Mouse (Mus musculus): ENCODE data around the gene Zfp619. TPM values are rescaled to one million over a fixed set of nuclear protein-coding genes. Genes with fewer than 3 reads are reported as not detected.

The Zfp619 gene
- total RNA-seq (2012; rRNA removed), result 0.64 and 0.67 TPM in 2 replicates
- total RNA-seq (2014; rRNA removed), result 1.3 and 1.4 TPM in 2 replicates
- 1.00 and 1.1 TPM in 2 replicates for polyA plus RNA-seq (2012; ENCODE audit: insufficient read length, low read depth)

DNA sequence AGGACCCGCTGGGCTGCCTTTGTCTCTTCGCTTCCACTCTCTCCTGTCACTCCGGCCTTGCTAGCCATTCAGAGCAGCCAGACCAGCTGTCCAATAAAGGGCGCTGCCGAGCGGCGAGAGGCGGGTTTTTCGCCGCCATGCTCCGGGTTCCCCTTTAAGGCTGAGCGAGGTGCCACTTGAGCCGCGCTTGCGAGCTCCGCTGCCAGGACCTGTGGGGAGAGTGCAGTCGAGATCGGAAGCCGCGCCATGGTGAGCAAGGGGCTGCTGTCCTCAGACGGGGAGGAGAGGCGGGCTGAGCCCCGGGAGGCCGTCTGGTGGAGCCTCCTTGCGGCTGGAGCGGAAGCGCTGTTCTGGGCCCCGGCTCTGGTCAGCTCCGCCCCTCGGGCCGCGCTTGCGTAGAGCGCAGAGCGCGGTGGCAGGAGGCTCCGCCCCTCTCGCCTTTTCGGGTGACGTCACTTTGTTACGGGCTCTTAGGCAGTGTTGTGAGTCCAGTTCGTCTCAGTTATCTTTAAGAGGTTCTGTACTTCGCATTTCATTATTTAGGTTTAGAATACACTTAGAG lies at the start of gene Zfp619:
Gene Zfp619, plus strand, starts transcription at position 151 of the 562 bp plus-strand sequence.
- dilution Hi-C loops (cut with MboI; ENCODE audit: extremely low pct_ligation_motif_present, extremely low pct_unique_long_range_greater_than_20kb, low sequenced_read_pairs), result no loop called here
- H3K4me3 ChIP-seq (replicated peaks in 1 of 3; ENCODE audit: low read depth in 2 of 3, low read length in 2 of 3, poor library complexity in 1 of 3), result peak within 1 kb of the TSS; percentile 61 to 73 (median 68)
- peak within 1 kb of the TSS; percentile 87 for H3K27ac ChIP-seq (ENCODE audit: insufficient read depth, low read depth)
- H3K4me2 ChIP-seq (ENCODE audit: insufficient read depth, low read depth, poor library complexity, severe bottlenecking), result peak within 1 kb of the TSS; percentile 69
- TF ChIP-seq RAD21 (IDR thresholded peaks at IDR 0.05; ENCODE audit: low read depth, low read length), result peak; percentile 7
- TF ChIP-seq MEF2A (IDR thresholded peaks at IDR 0.05; ENCODE audit: borderline replicate concordance, low read depth, low read length), result peak; percentile 46; the same call in 1 of the 2 replicates
- TF ChIP-seq USF2 (conservative IDR thresholded peaks at IDR 0.05; ENCODE audit: low read depth, low read length), result no peak
- no peak for TF ChIP-seq BHLHE40 (IDR thresholded peaks at IDR 0.05; ENCODE audit: low read depth, low read length)
- TF ChIP-seq USF1 (IDR thresholded peaks at IDR 0.05; ENCODE audit: low read depth, low read length), result no peak
- TF ChIP-seq MAZ (IDR thresholded peaks at IDR 0.05; ENCODE audit: low read depth, low read length), result no peak
- TF ChIP-seq RCOR1 (conservative IDR thresholded peaks at IDR 0.05; ENCODE audit: low read depth, low read length), result no peak
- TF ChIP-seq CTCF (conservative IDR thresholded peaks at IDR 0.05 in 1 of 2, IDR thresholded peaks at IDR 0.05 in 1 of 2; ENCODE audit: low read depth in 2 of 2, low read length in 2 of 2), result peak in 1 of 2 experiments; percentile 57; a peak in 2 of 4 replicates
- peak; percentile 62 for TF ChIP-seq TBP (conservative IDR thresholded peaks at IDR 0.05; ENCODE audit: low read depth, low read length)
- TF ChIP-seq POLR2AphosphoS2 (IDR thresholded peaks at IDR 0.05; ENCODE audit: low read depth, low read length), result peak; percentile 76; the same call in 1 of the 2 replicates
- no peak for TF ChIP-seq CHD1 (IDR thresholded peaks at IDR 0.05; ENCODE audit: low read depth, low read length)
- TF ChIP-seq JUND (conservative IDR thresholded peaks at IDR 0.05; ENCODE audit: low read depth, low read length), result peak; percentile 63; the same call in 1 of the 2 replicates
- no peak for TF ChIP-seq EP300 (IDR thresholded peaks at IDR 0.05; ENCODE audit: low read length)
- no peak for TF ChIP-seq UBTF (IDR thresholded peaks at IDR 0.05; ENCODE audit: low read depth, low read length)
- peak; percentile 94 for TF ChIP-seq NELFE (IDR thresholded peaks at IDR 0.05; ENCODE audit: low read depth, low read length)
- peak; percentile 33; the same call in 1 of the 2 replicates for TF ChIP-seq MAX (IDR thresholded peaks at IDR 0.05; ENCODE audit: low read length)
- 0 out of 2 replicates have a peak, but pooled peaks have one; percentile 61 for TF ChIP-seq SIN3A (IDR thresholded peaks at IDR 0.05; ENCODE audit: low read length)
- peak; percentile 52 for TF ChIP-seq JUN (IDR thresholded peaks at IDR 0.05; ENCODE audit: insufficient read depth, low read depth, low read length)
- TF ChIP-seq IRF4 (IDR thresholded peaks at IDR 0.05; ENCODE audit: low read depth, low read length), result no peak
- TF ChIP-seq ZMIZ1 (IDR thresholded peaks at IDR 0.05; ENCODE audit: low read depth, low read length), result peak; percentile 81
- TF ChIP-seq ETS1 (conservative IDR thresholded peaks at IDR 0.05; ENCODE audit: low read depth, low read length), result no peak
- peak; percentile 95 for TF ChIP-seq POLR2A (IDR thresholded peaks at IDR 0.05; ENCODE audit: low read depth, low read length)
- TF ChIP-seq HCFC1 (IDR thresholded peaks at IDR 0.05; ENCODE audit: low read depth, low read length), result peak; percentile 58
- TF ChIP-seq KAT2A (IDR thresholded peaks at IDR 0.05; ENCODE audit: insufficient replicate concordance, low read length), result no peak
- TF ChIP-seq GABPA (IDR thresholded peaks at IDR 0.05; ENCODE audit: insufficient replicate concordance, low read depth, low read length), result no peak
- TF ChIP-seq ZKSCAN1 (IDR thresholded peaks at IDR 0.05; ENCODE audit: borderline replicate concordance, low read depth, low read length), result no peak
- TF ChIP-seq ZNF384 (IDR thresholded peaks at IDR 0.05; ENCODE audit: low read depth, low read length), result no peak
- no peak for TF ChIP-seq MAFK (IDR thresholded peaks at IDR 0.05; ENCODE audit: insufficient replicate concordance, low read length)
- peak; percentile 94 for TF ChIP-seq NRF1 (IDR thresholded peaks at IDR 0.05; ENCODE audit: low read depth, low read length)
- TF ChIP-seq TCF12 (IDR thresholded peaks at IDR 0.05; ENCODE audit: low read depth, low read length), result peak; percentile 79
- TF ChIP-seq MYC (IDR thresholded peaks at IDR 0.05; ENCODE audit: low read depth, low read length), result peak; percentile 23; the same call in 1 of the 2 replicates
- no peak for TF ChIP-seq PAX5 (IDR thresholded peaks at IDR 0.05; ENCODE audit: low read length)
- no peak for TF ChIP-seq ZC3H11A (IDR thresholded peaks at IDR 0.05; ENCODE audit: low read depth, low read length)
- peak; percentile 59; the same call in 1 of the 2 replicates for TF ChIP-seq MXI1 (IDR thresholded peaks at IDR 0.05; ENCODE audit: low read depth, low read length)
- no peak; the same call in 1 of the 2 replicates for TF ChIP-seq SMC3 (IDR thresholded peaks at IDR 0.05; ENCODE audit: low read depth, low read length)
- TF ChIP-seq CHD2 (IDR thresholded peaks at IDR 0.05; ENCODE audit: low read length), result no peak
- TF ChIP-seq E2F4 (IDR thresholded peaks at IDR 0.05; ENCODE audit: insufficient replicate concordance, low read depth, low read length), result no peak
- TF ChIP-seq ELF1 (IDR thresholded peaks at IDR 0.05; ENCODE audit: low read depth, low read length), result peak; percentile 82
- in situ Hi-C loops (cut with MboI; ENCODE audit: low pct_ligation_motif_present, low pct_unique_long_range_greater_than_20kb, low sequenced_read_pairs), result no loop called here
- H3K36me3 ChIP-seq (replicated peaks in 1 of 2; ENCODE audit: control insufficient read depth in 1 of 2, insufficient read depth in 1 of 2, low read length in 1 of 2), result no peaks in the 10 kb centered on the region
- H3K9me3 ChIP-seq (replicated peaks; ENCODE audit: low read length), result no peaks in the 10 kb centered on the region
- no peaks in the 10 kb centered on the region for H3K27me3 ChIP-seq (replicated peaks)
- DNase-seq (ENCODE audit: extremely low read depth), result peak; percentile 91
- H3K9ac ChIP-seq (ENCODE audit: insufficient read depth, low read depth), result peak within 1 kb of the TSS; percentile 60
- peaks cover 0 to 11% of the 10 kb centered on the region in 2 experiments; a peak in 1 of 4 replicates for H3K4me1 ChIP-seq (ENCODE audit: control insufficient read depth in 1 of 2, insufficient read depth in 2 of 2)
- no peaks in the 10 kb centered on the region for H3K79me2 ChIP-seq (replicated peaks; ENCODE audit: control insufficient read depth, extremely low read depth, insufficient read depth, poor library complexity, severe bottlenecking)
